Mouse (Mus musculus) heart, embryonic 14.5 days (tissue): ENCODE results near the gene Zfhx3. TPM values are rescaled to one million over a fixed set of nuclear protein-coding genes. Genes with fewer than 3 reads are reported as not detected.

Experiments used
- ATAC-seq: fragments of 200-750 bp; cut with Nextera tagmentation; 2 replicates; pipeline ENCODE4 v1.8.0; 2017; ENCODE audit warnings: low read depth, moderate TSS enrichment; ENCODE audit not compliant: insufficient number of reproducible peaks, insufficient read depth, low FRiP score
- H3K27ac ChIP-seq, 2 experiments: fragments of 200-500 bp in 1 of 2; fragments of 300-500 bp in 1 of 2; sonication (generic) in 1 of 2; replicated peaks in 1 of 2; 2 replicates each; pipeline ENCODE4 v1.5.1; 2012 to 2014; ENCODE audit warnings: low read depth in 2 of 2, low read length in 2 of 2, control low read depth in 1 of 2, mild to moderate bottlenecking in 1 of 2, mixed read lengths in 1 of 2; ENCODE audit not compliant: control insufficient read depth in 1 of 2, insufficient read depth in 1 of 2
- H3K27me3 ChIP-seq: fragments of 300-500 bp; sonication (generic); 2 replicates; pipeline ENCODE4 v1.6.1; 2014; ENCODE audit warnings: mild to moderate bottlenecking, low read length, control low read depth; ENCODE audit not compliant: control insufficient read depth, insufficient read depth
- H3K36me3 ChIP-seq: fragments of 300-500 bp; sonication (generic); 2 replicates; pipeline ENCODE4 v1.6.1; 2014; ENCODE audit warnings: mild to moderate bottlenecking, control low read depth, low read length, mixed read lengths; ENCODE audit not compliant: control insufficient read depth, insufficient read depth
- H3K4me1 ChIP-seq, 2 experiments: fragments of 200-500 bp in 1 of 2; fragments of 300-500 bp in 1 of 2; sonication (generic) in 1 of 2; 2 replicates each; pipeline ENCODE4 v1.6.1; 2012 to 2014; ENCODE audit warnings: low read length in 2 of 2, control low read depth in 1 of 2, mixed read lengths in 1 of 2; ENCODE audit not compliant: control insufficient read depth in 2 of 2, insufficient read depth in 2 of 2
- H3K4me2 ChIP-seq: fragments of 300-500 bp; sonication (generic); 2 replicates; pipeline ENCODE4 v1.6.1; 2014; ENCODE audit warnings: mild to moderate bottlenecking, low read length
- H3K4me3 ChIP-seq, 2 experiments: fragments of 200-500 bp in 1 of 2; fragments of 300-500 bp in 1 of 2; sonication (generic) in 1 of 2; 2 replicates each; pipeline ENCODE4 v1.5.1; 2012 to 2014; ENCODE audit warnings: low read length in 2 of 2, mild to moderate bottlenecking in 2 of 2, control low read depth in 1 of 2, low read depth in 1 of 2, moderate library complexity in 1 of 2; ENCODE audit not compliant: control insufficient read depth in 1 of 2, insufficient read depth in 1 of 2
- H3K9ac ChIP-seq: fragments of 300-500 bp; sonication (generic); 2 replicates; pipeline ENCODE4 v1.6.1; 2014; ENCODE audit warnings: mild to moderate bottlenecking, low read length
- H3K9me3 ChIP-seq: fragments of 300-500 bp; sonication (generic); 2 replicates; pipeline ENCODE4 v1.6.1; 2016; ENCODE audit warnings: low read length, control low read depth; ENCODE audit not compliant: control insufficient read depth
- WGBS: fragments of 180-500 bp; shearing (Covaris S2); extraction: QIAGEN DNeasy Blood & Tissue Kit; methylation state at CpG from one replicate; pipeline ENCODE4 v1.1.7; 2014; 5-methylcytosine and 5-hydroxymethylcytosine counted together
- polyA plus RNA-seq: library from polyadenylated mRNA; unstranded; fragments of >200 nt; fragmentation: Nextera tagmentation; extraction: Ambion mirVana; gene quantifications from 2 replicates; pipeline ENCODE4 v1.2.1, GENCODE M21; 2014

Gene Zfhx3
- polyA plus RNA-seq, 1 experiment from 2014 or later: 6.4 TPM

GRCm38 (mm10) chr8:107943550-107944348 lies 1.3 kb downstream of the Zfhx3 start:
- no peak overlapping the region for H3K9ac ChIP-seq
- 12% methylated on average over 10 of the region's 10 CpGs for WGBS
- peak overlapping the region in 1 of 2 experiments; percentile 43; a peak in 1 of 4 replicates for H3K4me3 ChIP-seq
- no peak overlapping the region for H3K27ac ChIP-seq
- no peaks in the 10 kb centered on the region for H3K36me3 ChIP-seq
- peak overlapping the region; percentile 88 for H3K4me2 ChIP-seq
- H3K9me3 ChIP-seq: no peaks in the 10 kb centered on the region
- H3K4me1 ChIP-seq: peaks cover 6 to 12% of the 10 kb centered on the region in 2 experiments; a peak in 3 of 4 replicates
- peaks cover 20% of the 10 kb centered on the region for H3K27me3 ChIP-seq
- ATAC-seq: no peak

GRCm38 (mm10) chr8:107944676-107945600 lies 2.5 kb downstream of the Zfhx3 start:
- Histone ChIP-seq H3K9me3 (no peaks in the 10 kb centered on the region), H3K4me2 (peak overlapping the region; percentile 88), H3K27me3 (peaks cover 20% of the 10 kb centered on the region), H3K9ac (peak overlapping the region; percentile 58; the same call in 1 of the 2 replicates), H3K4me3 (peak overlapping the region; percentile 43 to 46), H3K27ac (no peak overlapping the region), H3K36me3 (no peaks in the 10 kb centered on the region), H3K4me1 (peaks cover 6 to 12% of the 10 kb centered on the region in 2 experiments; a peak in 3 of 4 replicates)
- ATAC-seq: no peak
- WGBS: 12% methylated on average over 31 of the region's 31 CpGs

- H3K4me1 ChIP-seq: peaks cover 6 to 12% of the 10 kb centered on the region in 2 experiments; a peak in 3 of 4 replicates
- 52% methylated on average over 5 of the region's 5 CpGs for WGBS
- H3K4me3 ChIP-seq: no peak overlapping the region
- no peak overlapping the region for H3K27ac ChIP-seq
- H3K9me3 ChIP-seq: no peaks in the 10 kb centered on the region
- no peaks in the 10 kb centered on the region for H3K36me3 ChIP-seq
- ATAC-seq: no peak
- H3K4me2 ChIP-seq: no peak overlapping the region
- H3K27me3 ChIP-seq: peaks cover 20% of the 10 kb centered on the region
- no peak overlapping the region for H3K9ac ChIP-seq
Measured at GRCm38 (mm10) chr8:107946888-107947287, 4.4 kb downstream of the Zfhx3 start.

DNA sequence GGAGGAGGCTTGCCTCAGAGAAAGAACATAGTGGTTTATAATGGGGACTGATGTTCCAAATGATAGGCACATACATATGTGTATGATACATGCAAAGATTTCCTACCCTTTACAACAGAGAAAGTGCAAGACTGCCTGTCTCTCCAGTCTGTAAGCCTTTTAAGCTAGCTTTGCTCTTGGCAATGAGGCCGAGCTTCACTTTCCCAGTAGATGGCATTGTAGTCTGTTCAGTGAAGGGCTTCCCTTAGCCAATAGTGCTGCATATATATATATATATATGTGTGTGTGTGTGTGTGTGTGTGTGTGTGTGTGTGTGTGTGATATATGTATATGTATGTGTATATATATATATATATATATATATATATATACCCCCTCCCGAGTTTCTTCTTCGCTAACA lies 13.4 kb downstream of the Zfhx3 start:
- no peak overlapping the region for H3K4me3 ChIP-seq
- no peak overlapping the region for H3K9ac ChIP-seq
- 65% methylated on average over 3 of the region's 3 CpGs for WGBS
- no peak overlapping the region for H3K27ac ChIP-seq
- H3K36me3 ChIP-seq: no peaks in the 10 kb centered on the region
- no peak overlapping the region for H3K4me2 ChIP-seq
- no peak for ATAC-seq
- no peaks in the 10 kb centered on the region for H3K9me3 ChIP-seq
- no peaks in the 10 kb centered on the region for H3K27me3 ChIP-seq
- H3K4me1 ChIP-seq: no peaks in the 10 kb centered on the region

DNA sequence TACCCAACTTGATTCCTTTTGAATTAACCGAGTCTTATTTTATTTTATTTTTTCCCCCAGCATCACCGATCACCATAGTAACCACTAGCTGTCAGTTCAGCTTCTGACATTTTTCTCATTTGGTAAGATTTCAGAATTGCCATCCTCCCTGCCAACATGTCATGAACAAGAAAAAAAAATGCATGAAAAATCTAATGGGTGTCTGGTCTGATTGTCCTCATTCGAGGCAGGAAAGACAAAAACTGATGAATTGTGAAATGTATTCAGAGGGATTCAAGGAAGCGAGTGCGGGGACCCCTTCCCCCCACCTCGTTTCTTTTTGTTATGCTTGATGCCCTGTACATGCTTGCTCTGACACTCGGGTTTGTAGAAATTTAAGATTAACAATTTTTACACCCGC lies 15.1 kb downstream of the Zfhx3 start:
- Histone ChIP-seq H3K27me3 (no peaks in the 10 kb centered on the region), H3K4me2 (no peak overlapping the region), H3K27ac (no peak overlapping the region), H3K4me3 (no peak overlapping the region), H3K36me3 (no peaks in the 10 kb centered on the region), H3K4me1 (no peaks in the 10 kb centered on the region), H3K9me3 (no peaks in the 10 kb centered on the region), H3K9ac (no peak overlapping the region)
- 77% methylated on average over 8 of the region's 8 CpGs for whole genome bisulfite sequencing
- ATAC-seq: no peak

GRCm38 (mm10) chr8:107960466-107960865 lies 18.0 kb downstream of the Zfhx3 start:
- Histone ChIP-seq H3K27me3 (no peaks in the 10 kb centered on the region), H3K4me1 (no peaks in the 10 kb centered on the region), H3K9me3 (no peaks in the 10 kb centered on the region), H3K4me2 (no peak overlapping the region), H3K4me3 (no peak overlapping the region), H3K27ac (no peak overlapping the region), H3K9ac (no peak overlapping the region), H3K36me3 (no peaks in the 10 kb centered on the region)
- ATAC-seq: no peak
- 73% methylated on average over 11 of the region's 11 CpGs for WGBS

DNA sequence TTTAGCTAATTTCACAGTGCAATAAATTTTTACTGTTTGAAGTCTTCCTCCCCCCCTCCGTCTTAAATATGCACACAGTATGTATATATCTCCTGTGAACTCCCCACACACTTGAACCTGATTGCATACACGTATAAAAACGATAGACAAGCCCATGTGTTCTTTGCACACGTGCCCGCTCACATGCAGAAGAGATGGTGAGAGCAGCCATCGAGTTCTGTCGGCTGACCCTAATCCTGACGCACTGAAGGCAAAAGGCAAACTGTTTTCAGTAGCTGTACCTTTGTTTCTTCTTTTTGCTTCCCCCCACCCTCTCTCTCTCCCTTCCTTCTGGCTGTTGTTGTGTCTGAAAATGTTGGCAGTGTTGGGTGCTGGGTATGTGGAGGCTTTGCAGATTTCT lies 18.4 kb downstream of the Zfhx3 start:
- Histone ChIP-seq H3K4me1 (no peaks in the 10 kb centered on the region), H3K27ac (no peak overlapping the region), H3K4me2 (no peak overlapping the region), H3K27me3 (no peaks in the 10 kb centered on the region), H3K36me3 (no peaks in the 10 kb centered on the region), H3K9me3 (no peaks in the 10 kb centered on the region), H3K4me3 (no peak overlapping the region), H3K9ac (no peak overlapping the region)
- WGBS: 72% methylated on average over 8 of the region's 8 CpGs
- ATAC-seq: no peak
